Mouse (Mus musculus) MEL (cell line): ENCODE measurements around the gene Gja1. TPM values are rescaled to one million over a fixed set of nuclear protein-coding genes. Genes with fewer than 3 reads are reported as not detected.

Source experiments
- DNase-seq: peaks from one replicate; pipeline ENCODE4 v3.0.0; 2011; ENCODE audit warnings: low read depth, low spot score
- H3K27ac ChIP-seq: 2 replicates; pipeline ENCODE4 v1.5.1; 2012; ENCODE audit warnings: low read depth, mild to moderate bottlenecking, control low read depth, low read length, moderate library complexity; ENCODE audit not compliant: control insufficient read depth
- H3K27me3 ChIP-seq, 2 experiments: fragments of 150-350 bp in 1 of 2; sonication (generic) in 1 of 2; 2 replicates each; pipeline ENCODE4 v1.6.1; 2012; ENCODE audit warnings: low read length in 2 of 2, mild to moderate bottlenecking in 2 of 2, improper control_type of control experiment in 1 of 2, moderate library complexity in 1 of 2; ENCODE audit not compliant: insufficient read depth in 2 of 2, control insufficient read depth in 1 of 2
- H3K36me3 ChIP-seq, 2 experiments: 2 replicates each; pipeline ENCODE4 v1.6.1; 2012 to 2014; ENCODE audit warnings: low read length in 2 of 2, improper control_type of control experiment in 1 of 2, inconsistent platforms in 1 of 2, mild to moderate bottlenecking in 1 of 2; ENCODE audit not compliant: insufficient read depth in 2 of 2, control insufficient read depth in 1 of 2
- H3K4me1 ChIP-seq, 2 experiments: fragments of 150-350 bp in 1 of 2; sonication (generic) in 1 of 2; 2 replicates each; pipeline ENCODE4 v1.6.1; 2012; ENCODE audit warnings: low read length in 2 of 2, improper control_type of control experiment in 1 of 2, mild to moderate bottlenecking in 1 of 2; ENCODE audit not compliant: insufficient read depth in 2 of 2, control insufficient read depth in 1 of 2
- H3K4me3 ChIP-seq, 2 experiments: fragments of 150-350 bp in 1 of 2; sonication (generic) in 1 of 2; 2 replicates each; pipeline ENCODE4 v1.5.1; 2012; ENCODE audit warnings: low read depth in 2 of 2, low read length in 2 of 2, mild to moderate bottlenecking in 2 of 2, moderate library complexity in 2 of 2, control low read depth in 1 of 2, improper control_type of control experiment in 1 of 2; ENCODE audit not compliant: control insufficient read depth in 1 of 2, insufficient read depth in 1 of 2
- H3K79me2 ChIP-seq: 2 replicates; pipeline ENCODE4 v1.6.1; 2012; ENCODE audit warnings: mild to moderate bottlenecking, low read length, moderate library complexity; ENCODE audit not compliant: control insufficient read depth, poor library complexity, insufficient read depth
- H3K9ac ChIP-seq: 2 replicates; pipeline ENCODE4 v1.6.1; 2012; ENCODE audit warnings: low read depth, mild to moderate bottlenecking, control low read depth, low read length, moderate library complexity; ENCODE audit not compliant: control insufficient read depth, poor library complexity, severe bottlenecking
- H3K9me3 ChIP-seq: fragments of 150-350 bp; sonication (generic); replicated peaks from 2 replicates; pipeline ENCODE4 v1.6.1; 2012; ENCODE audit warnings: mild to moderate bottlenecking, low read length, improper control_type of control experiment, moderate library complexity; ENCODE audit not compliant: insufficient read depth
- BHLHE40 ChIP-seq: IDR thresholded peaks from 2 replicates; pipeline ENCODE4 v1.6.1; 2012; ENCODE audit warnings: low read depth, mild to moderate bottlenecking, inconsistent platforms, low read length, improper control_type of control experiment, borderline replicate concordance
- CHD1 ChIP-seq: IDR thresholded peaks from 2 replicates; pipeline ENCODE4 v1.6.1; 2012; ENCODE audit warnings: low read depth, mild to moderate bottlenecking, inconsistent platforms, low read length, improper control_type of control experiment
- ELF1 ChIP-seq: IDR thresholded peaks from 2 replicates; pipeline ENCODE4 v1.6.1; 2014; ENCODE audit warnings: low read depth, mild to moderate bottlenecking, inconsistent platforms, low read length, improper control_type of control experiment, moderate library complexity
- EP300 ChIP-seq, 2 experiments: IDR thresholded peaks; 2 replicates each; pipeline ENCODE4 v1.6.1; 2011; ENCODE audit warnings: improper control_type of control experiment in 2 of 2, low read length in 2 of 2, low read depth in 1 of 2, mild to moderate bottlenecking in 1 of 2
- ETS1 ChIP-seq: IDR thresholded peaks from 2 replicates; pipeline ENCODE4 v1.6.1; 2012; ENCODE audit warnings: low read depth, mild to moderate bottlenecking, inconsistent platforms, low read length, improper control_type of control experiment, moderate library complexity
- GABPA ChIP-seq: IDR thresholded peaks from 2 replicates; pipeline ENCODE4 v1.6.1; 2012; ENCODE audit warnings: low read depth, mild to moderate bottlenecking, inconsistent platforms, low read length, improper control_type of control experiment, moderate library complexity
- KAT2A ChIP-seq: conservative IDR thresholded peaks from 2 replicates; pipeline ENCODE4 v1.6.1; 2012; ENCODE audit warnings: low read depth, low read length, improper control_type of control experiment, inconsistent platforms
- MAX ChIP-seq: IDR thresholded peaks from 2 replicates; pipeline ENCODE4 v1.6.1; 2011; ENCODE audit warnings: low read length, improper control_type of control experiment
- MAZ ChIP-seq: IDR thresholded peaks from 2 replicates; pipeline ENCODE4 v1.6.1; 2012; ENCODE audit warnings: low read depth, mild to moderate bottlenecking, inconsistent platforms, low read length, improper control_type of control experiment
- MEF2A ChIP-seq: IDR thresholded peaks from 2 replicates; pipeline ENCODE4 v1.6.1; 2014; ENCODE audit warnings: low read depth, mild to moderate bottlenecking, inconsistent platforms, low read length, improper control_type of control experiment; ENCODE audit not compliant: poor library complexity, insufficient replicate concordance, severe bottlenecking; ENCODE audit errors: extremely low read depth
- MXI1 ChIP-seq: IDR thresholded peaks from 2 replicates; pipeline ENCODE4 v1.6.1; 2011; ENCODE audit warnings: mild to moderate bottlenecking, low read depth, low read length, improper control_type of control experiment
- MYB ChIP-seq: IDR thresholded peaks from 2 replicates; pipeline ENCODE4 v1.6.1; 2011; ENCODE audit warnings: mild to moderate bottlenecking, low read depth, low read length, improper control_type of control experiment
- POLR2AphosphoS5 ChIP-seq: IDR thresholded peaks from 2 replicates; pipeline ENCODE4 v1.6.1; 2012; ENCODE audit warnings: low read depth, borderline replicate concordance, mild to moderate bottlenecking, inconsistent platforms, low read length, moderate library complexity, mixed read lengths
- SIN3A ChIP-seq: IDR thresholded peaks from 2 replicates; pipeline ENCODE4 v1.6.1; 2012; ENCODE audit warnings: low read length, improper control_type of control experiment, inconsistent platforms
- ZC3H11A ChIP-seq: IDR thresholded peaks from 2 replicates; pipeline ENCODE4 v1.6.1; 2012; ENCODE audit warnings: low read depth, mild to moderate bottlenecking, inconsistent platforms, low read length, improper control_type of control experiment
- ZKSCAN1 ChIP-seq: IDR thresholded peaks from 2 replicates; pipeline ENCODE4 v1.6.1; 2012; ENCODE audit warnings: low read depth, mild to moderate bottlenecking, inconsistent platforms, low read length, improper control_type of control experiment, moderate library complexity
- ZNF384 ChIP-seq: IDR thresholded peaks from 2 replicates; pipeline ENCODE4 v1.6.1; 2012; ENCODE audit warnings: low read depth, mild to moderate bottlenecking, inconsistent platforms, low read length, improper control_type of control experiment
- polyA plus RNA-seq, 2 experiments: library from polyadenylated mRNA; stranded (reverse) in 1 of 2; unstranded in 1 of 2; fragments of >175 nt in 1 of 2; fragments of >200 nt in 1 of 2; gene quantifications; 2 replicates each; pipeline versions ENCODE4 v1.2.1 to v1.2.4; 2012; ENCODE audit warnings: low replicate concordance in 2 of 2, low read depth in 1 of 2; ENCODE audit not compliant: insufficient read length in 2 of 2, insufficient read depth in 1 of 2, missing spikeins in 1 of 2
- total RNA-seq: library from RNA; depleted of rRNA; stranded (reverse); fragments of 300-350 nt; gene quantifications from 2 replicates; pipeline ENCODE4 v1.2.3, GENCODE M21; 2012

Gja1 gene
- total and polyA plus RNA-seq, 3 experiments = not detected

- Histone ChIP-seq H3K36me3 (no peaks in the 10 kb centered on the region), H3K27me3 (no peaks in the 10 kb centered on the region), H3K9ac (no peak overlapping the region), H3K4me3 (no peak overlapping the region), H3K9me3 (no peaks in the 10 kb centered on the region), H3K27ac (no peak overlapping the region), H3K79me2 (no peaks in the 10 kb centered on the region), H3K4me1 (no peaks in the 10 kb centered on the region)
- TF ChIP-seq BHLHE40 (no peak), GABPA (no peak), MXI1 (no peak), MAX (no peak), ZNF384 (no peak), MAZ (no peak), KAT2A (no peak), ZC3H11A (no peak), ELF1 (no peak), POLR2AphosphoS5 (no peak), MEF2A (no peak), MYB (no peak), ETS1 (no peak)
- DNase-seq = no peak
Measured at GRCm38 (mm10) chr10:56406386-56407130, 29.4 kb downstream of the Gja1 start.

- Histone ChIP-seq H3K4me1 (no peaks in the 10 kb centered on the region), H3K79me2 (no peaks in the 10 kb centered on the region), H3K4me3 (no peak overlapping the region), H3K27me3 (no peaks in the 10 kb centered on the region), H3K9ac (no peak overlapping the region), H3K36me3 (no peaks in the 10 kb centered on the region), H3K9me3 (no peaks in the 10 kb centered on the region), H3K27ac (no peak overlapping the region)
- no peak for TF ChIP-seq MAZ
- TF ChIP-seq SIN3A = no peak
- TF ChIP-seq CHD1 = no peak
- TF ChIP-seq POLR2AphosphoS5 = no peak
- no peak for TF ChIP-seq ZKSCAN1
- no peak for TF ChIP-seq ZC3H11A
- TF ChIP-seq EP300 (IDR thresholded peaks at IDR 0.05; ENCODE audit: low read depth in 1 of 2, low read length in 2 of 2) = no peak
- DNase-seq = no peak
Measured at GRCm38 (mm10) chr10:56415894-56416570, 38.9 kb downstream of the Gja1 start.
